Mouse (Mus musculus) retina, embryonic 14.5 days (tissue): ENCODE results near the gene Camk2g.
"Not testable (repeated sequence)": the region's sequence is repeated elsewhere in the genome, so short reads cannot be mapped to it uniquely, and the experiment has no call there.

Experiments used
- DNase-seq: peaks from one replicate; pipeline ENCODE4 v3.0.0-alpha.2; 2015; ENCODE audit warnings: low spot score

The Camk2g gene

GRCm38 (mm10) chr14:20737306-20737705 is 56.6 kb downstream of the Camk2g start:
- DNase-seq = peak; percentile 60

DNA sequence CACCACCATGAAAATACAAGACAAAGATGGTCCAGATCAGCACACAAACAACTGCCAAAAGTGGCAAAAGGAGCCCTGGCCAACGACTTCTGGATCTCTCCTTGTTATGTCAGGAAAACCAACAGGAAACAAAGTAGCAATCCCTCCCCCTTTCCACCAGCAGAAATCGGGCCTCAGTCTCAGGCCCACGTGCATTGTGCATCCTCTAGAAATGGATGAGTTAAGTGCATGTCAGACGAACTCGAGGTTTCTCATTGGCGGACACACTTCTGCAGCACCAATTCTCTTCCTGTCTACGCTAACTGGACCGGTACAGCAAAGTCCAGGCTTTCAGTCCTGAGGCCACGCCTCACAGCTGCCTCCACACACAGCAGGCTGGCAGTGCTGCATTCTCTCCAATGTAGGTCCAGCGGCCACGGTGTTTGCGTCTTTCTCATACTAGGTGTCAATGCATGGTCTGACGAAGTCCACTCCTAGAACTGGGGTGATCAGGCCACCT is 57.9 kb downstream of the Camk2g start:
- DNase-seq = no peak

DNA sequence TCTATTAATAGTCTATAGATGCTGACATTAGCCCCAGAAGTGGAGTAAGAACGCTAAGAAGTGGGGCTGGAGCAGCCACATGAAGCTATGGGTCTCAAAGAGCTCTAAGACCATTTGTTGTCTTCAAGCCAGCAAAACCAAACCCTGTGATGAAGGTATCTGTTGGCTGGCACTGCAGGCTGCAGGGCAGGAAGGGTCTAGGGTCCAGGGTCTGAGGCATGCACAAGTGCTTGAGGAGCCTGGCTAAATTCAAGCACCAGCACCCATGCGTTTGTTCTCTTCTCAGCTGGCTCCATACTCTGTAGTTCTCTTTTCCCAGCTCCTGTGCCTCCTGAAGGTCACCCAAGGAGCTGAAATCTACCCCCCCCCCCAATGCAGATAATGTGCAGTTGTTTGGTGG is 58.8 kb downstream of the Camk2g start:
- peak; percentile 21 for DNase-seq

- peak; percentile 91 for DNase-seq
Measured at GRCm38 (mm10) chr14:20733952-20734774, 59.7 kb downstream of the Camk2g start, which contains the start of gene Ndst2. TSS of gene Ndst2 (minus strand) at chr14:20734562.

- DNase-seq = no peak
Measured at GRCm38 (mm10) chr14:20733041-20733951, 60.6 kb downstream of the Camk2g start.

DNA sequence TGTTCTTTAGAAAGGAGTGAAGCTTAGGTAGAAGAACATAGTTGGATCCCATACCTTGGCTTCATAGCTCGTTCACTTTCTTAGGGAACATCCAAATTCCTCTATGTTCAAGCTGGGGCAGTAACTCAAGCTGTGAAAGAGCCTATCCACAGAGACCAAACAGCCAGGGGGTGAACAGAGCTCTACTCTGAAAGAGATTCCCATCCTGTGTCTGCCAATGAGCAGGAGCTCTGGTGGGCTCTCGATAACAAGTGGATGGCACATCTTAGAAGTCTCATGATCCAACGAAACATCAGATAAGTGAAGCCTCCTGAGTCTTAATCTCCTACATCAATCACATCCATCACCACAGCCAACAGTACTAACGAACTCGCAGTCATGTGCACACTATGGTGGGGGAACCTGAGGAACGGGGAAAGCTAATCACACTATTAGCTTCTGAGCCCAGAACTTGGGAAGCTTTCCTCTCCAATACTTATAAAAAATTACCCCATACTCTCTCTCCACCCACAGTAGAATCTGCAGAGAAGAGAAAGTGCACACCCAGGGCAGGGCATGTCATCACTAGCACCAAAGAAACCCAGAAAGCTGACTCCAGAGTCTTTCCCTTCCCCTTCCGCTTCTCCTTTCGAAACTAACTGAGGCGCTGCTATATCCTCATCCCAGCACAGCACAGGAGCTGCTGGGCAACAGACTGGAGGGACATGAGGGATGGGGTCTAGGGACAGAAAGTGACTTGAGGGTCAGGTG is 62.9 kb downstream of the Camk2g start:
- DNase-seq = no peak

- DNase-seq = no peak
Measured at GRCm38 (mm10) chr14:20729871-20730270, 64.0 kb downstream of the Camk2g start.

DNA sequence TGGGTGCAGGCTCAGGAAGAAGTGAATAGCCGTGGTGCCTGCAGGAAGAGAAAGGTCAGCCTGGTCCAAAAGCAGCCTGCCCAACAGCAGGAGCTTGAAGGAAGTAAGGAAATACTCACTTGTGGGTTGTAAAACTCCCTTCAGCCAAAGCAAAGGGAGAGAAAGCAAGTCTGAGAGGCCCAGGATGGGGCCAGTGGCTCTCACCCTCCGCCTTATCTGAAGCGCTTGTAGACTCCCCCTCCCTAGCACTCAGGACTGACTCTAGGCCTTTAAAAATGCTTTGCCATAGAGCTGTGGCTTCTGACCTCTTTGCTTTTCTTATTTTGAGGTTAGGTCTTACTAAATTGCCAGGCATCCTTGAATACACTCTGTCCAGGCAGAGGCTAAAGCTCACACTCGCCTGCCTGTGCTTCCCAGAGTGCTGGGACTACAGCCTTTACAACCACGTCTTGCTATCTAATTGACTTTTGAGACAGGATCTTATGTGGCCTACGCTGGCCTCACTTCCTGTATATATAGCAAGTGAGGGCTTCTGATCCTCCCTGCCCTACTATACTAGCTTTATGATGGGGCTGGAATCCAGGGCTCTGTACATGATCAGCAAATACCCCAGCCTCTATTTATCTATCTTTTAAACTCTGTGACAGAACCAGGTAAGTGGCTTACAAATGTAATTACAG is 68.1 kb downstream of the Camk2g start:
- DNase-seq = no peak

DNA sequence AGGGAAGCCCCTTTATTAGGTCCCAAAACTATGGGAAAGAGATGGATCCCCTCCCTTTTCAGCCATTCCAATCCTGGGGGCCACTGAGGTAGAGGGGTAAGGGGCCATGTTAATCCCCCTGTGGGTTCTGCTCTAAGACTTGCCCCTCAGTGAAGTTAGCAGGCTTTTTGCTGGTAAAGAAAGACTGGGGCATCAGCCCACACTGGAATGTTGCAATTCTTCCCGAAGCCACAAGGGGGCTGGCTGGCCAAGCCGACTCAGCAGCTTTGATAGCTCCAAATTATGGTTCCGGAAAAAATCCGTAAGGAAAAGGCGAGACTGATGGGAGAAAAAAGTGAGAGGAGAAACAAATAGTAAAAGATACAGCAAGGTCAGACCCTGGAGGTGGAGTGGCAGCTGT is 69.8 kb downstream of the Camk2g start:
- DNase-seq = peak; percentile 81

DNA sequence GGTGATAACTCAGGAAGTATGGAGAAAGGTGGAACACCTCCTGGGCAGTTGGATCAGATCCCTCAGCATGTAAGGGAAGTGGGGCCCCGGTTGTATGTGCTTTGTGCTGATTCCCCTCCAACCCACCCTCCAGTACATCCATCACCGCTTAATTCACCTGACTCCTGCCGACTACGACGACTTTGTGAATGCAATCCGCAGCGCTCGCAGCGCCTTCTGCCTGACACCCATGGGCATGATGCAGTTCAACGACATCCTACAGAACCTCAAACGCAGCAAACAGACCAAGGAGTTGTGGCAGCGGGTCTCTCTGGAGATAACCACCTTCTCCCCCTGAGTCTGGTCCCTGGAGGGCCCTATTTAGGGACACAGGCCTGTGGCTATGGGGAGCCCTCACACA is 70.9 kb downstream of the Camk2g start:
- DNase-seq = no peak

DNA sequence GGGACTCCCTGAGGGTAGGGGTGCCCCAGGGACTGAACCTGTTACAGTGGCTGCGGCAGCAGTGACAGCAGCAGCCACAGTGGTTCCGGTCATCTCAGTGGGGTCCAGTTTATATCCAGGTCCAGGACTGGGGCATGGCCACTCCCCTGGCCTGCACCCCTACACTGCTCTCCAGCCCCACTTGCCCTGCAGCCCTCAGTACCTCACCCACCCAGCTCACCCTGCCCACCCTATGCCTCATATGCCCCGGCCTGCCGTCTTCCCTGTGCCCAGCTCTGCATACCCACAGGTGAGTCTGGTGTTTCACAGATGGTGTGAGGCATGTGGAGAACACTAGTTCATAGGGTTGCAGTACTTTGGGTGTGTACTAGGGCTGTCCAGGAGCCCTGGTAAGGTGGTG is 72.5 kb downstream of the Camk2g start:
- DNase-seq = no peak

DNA sequence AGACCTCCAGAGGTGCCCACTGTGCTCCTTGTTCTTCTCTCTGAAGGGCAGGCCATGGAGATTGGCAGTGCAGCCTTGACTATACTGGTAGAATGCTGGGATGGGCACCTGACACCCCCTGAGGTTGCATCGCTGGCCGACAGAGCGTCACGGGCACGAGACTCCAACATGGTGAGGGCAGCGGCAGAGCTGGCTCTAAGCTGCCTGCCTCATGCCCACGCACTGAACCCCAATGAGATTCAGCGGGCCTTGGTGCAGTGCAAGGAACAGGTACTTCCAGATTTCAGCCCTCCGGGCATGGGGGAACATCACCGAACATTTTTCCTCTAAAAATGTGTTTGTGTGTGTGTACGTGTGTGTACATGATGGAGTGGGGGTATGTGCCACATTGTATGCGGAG is 74.1 kb downstream of the Camk2g start:
- no peak for DNase-seq

DNA sequence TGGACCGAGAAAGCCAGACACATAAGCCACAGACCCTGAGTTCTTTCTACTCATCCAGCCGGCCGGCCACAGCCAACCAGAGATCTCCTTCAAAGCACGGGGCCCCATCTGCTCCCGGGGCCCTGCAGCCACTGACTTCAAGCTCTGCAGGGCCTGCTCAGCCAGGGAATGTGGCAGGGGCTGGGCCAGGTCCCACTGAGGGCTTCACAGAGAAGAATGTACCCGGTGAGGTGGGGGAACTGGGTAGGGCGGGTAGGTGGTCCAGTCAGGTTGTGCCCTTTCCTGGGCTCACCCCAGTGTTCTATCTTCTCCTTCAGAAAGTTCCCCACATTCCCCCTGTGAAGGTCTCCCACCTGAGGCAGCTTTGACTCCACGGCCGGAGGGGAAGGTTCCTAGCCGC is 75.4 kb downstream of the Camk2g start:
- DNase-seq = no peak

- DNase-seq = no peak
Measured at GRCm38 (mm10) chr14:20713832-20714231, 80.1 kb downstream of the Camk2g start.

GRCm38 (mm10) chr14:20708239-20708638 is 85.6 kb downstream of the Camk2g start:
- DNase-seq = no peak

DNA sequence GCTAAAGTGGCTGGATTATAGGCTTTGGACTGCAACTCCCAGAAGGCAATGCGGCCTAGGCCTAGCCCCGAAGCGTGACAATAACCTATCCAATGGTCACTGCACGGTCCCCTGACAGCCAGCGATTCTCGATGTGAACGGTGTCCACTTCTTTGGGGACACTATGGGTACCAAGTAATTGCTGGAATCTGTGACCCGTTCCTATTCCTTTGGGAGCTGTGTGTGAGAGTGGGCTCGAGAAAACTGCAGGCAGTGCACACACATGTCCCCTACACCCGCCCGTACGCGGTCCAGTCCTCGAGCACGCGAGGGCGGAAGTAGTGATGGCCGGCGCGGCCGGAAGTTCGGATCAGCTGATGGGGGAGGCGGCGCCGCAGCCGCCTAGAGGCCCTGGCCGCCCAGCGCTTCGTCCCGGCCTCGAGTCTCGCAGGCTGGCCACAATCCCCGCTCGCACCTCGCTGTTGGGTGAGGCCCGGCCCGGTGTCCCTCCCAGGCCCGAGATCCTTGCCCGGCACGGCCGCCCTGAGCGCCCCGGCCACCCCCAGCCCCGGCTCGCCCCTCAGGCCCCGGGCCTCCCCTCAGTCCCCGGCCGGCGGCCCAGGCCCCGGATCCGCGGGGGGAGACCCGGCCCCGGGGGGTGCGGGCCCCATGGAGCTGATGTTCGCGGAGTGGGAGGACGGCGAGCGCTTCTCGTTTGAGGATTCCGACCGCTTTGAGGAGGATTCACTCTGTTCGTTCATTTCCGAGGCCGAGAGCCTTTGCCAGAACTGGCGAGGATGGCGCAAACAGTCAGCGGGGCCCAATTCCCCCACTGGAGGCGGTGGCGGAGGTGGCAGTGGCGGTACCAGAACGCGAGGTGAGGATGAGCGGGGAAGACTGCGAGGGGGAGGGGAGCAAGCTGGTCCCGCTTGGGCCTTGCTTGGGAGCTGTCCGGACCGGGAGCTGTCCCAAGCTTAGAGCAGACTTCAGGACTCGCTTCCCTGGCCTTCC is 86.4 kb downstream of the Camk2g start, which contains the start of gene Zswim8:
Zswim8 (plus strand) TSS at position 352 of the 990 bp plus-strand sequence.
- peak; percentile 93 for DNase-seq

DNA sequence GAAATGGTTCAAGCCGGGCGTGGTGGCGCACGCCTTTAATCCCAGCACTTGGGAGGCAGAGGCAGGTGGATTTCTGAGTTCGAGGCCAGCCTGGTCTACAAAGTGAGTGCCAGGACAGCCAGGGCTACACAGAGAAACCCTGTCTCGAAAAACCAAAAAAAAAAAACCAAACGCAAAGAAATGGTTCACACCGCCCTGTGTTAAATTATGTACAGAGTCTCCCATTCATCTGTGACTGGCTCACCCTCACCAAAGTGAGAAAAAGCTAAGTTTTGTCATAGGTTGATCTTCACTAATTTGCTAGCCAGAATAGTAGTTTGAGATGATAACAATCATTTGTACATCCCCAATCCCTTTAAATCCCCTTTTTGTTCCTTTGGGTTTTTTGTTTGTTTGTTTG is 90.4 kb downstream of the Camk2g start:
- DNase-seq = not testable (repeated sequence)

DNA sequence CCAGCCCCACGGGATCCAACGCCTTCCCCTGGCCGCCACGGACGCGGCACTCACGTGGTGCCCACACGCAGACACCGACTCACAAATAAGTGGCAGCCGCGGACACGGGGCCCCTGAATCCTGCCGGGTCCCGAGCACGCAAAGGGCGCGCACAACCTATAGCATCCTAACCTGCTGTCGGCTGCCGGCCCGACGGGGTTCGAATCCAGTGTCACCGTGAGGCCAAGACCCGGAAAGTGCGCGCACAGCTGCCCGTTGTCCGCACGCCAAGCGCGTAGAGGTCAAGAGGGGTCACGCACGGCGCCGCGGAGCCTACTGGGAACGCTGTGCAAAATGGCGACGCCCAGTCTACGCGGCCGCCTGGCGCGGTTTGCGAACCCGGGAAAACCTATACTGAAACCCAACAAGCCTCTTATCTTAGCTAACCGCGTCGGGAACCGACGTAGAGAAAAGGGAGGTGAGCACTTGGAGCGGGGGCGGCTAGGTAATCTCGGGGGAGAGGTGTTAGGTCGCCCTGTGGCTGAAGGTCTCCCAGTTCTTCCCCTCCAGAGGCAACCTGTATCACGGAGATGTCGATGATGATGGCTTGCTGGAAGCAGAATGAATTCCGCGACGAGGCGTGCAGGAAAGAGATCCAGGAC is 91.0 kb downstream of the Camk2g start, which contains the start of gene Chchd1:
Chchd1 (plus strand) TSS at position 266 of the 641 bp plus-strand sequence.
- peak; percentile 91 for DNase-seq

GRCm38 (mm10) chr14:20702096-20702740 is 91.7 kb downstream of the Camk2g start:
- DNase-seq = no peak
